Mouse (Mus musculus) layer of hippocampus, postnatal 25 days (tissue): ENCODE data around the gene Agpat2. TPM values are rescaled to one million over a fixed set of nuclear protein-coding genes. Genes with fewer than 3 reads are reported as not detected.

Source experiments
- DNase-seq, 2 experiments: peaks; one replicate each; pipeline ENCODE4 v3.0.0; 2022; ENCODE audit warnings: mixed read lengths in 2 of 2, low spot score in 1 of 2; ENCODE audit errors: extremely low spot score in 1 of 2
- total RNA-seq, 2 experiments: library from RNA; stranded (reverse); gene quantifications; 2 replicates each; pipeline ENCODE4 v1.2.3; 2021

Gene Agpat2
- total RNA-seq, 2 experiments from 2014 or later: 1.2 to 1.9 TPM

- no peak for DNase-seq
These were observed 23.5 kb downstream of the Agpat2 start for GRCm38 (mm10) chr2:26580751-26581150.

- no peak for DNase-seq
These were observed 24.5 kb downstream of the Agpat2 start, which contains the start of gene Egfl7 for GRCm38 (mm10) chr2:26579714-26580113. Egfl7 (plus strand) TSS chr2:26580014.

GRCm38 (mm10) chr2:26578369-26578768 is 25.8 kb downstream of the Agpat2 start:
- DNase-seq: no peak

GRCm38 (mm10) chr2:26576462-26576861 is 27.8 kb downstream of the Agpat2 start:
- DNase-seq: no peak

GRCm38 (mm10) chr2:26575865-26576264 is 28.4 kb downstream of the Agpat2 start:
- DNase-seq: no peak

- DNase-seq: no peak
These were observed 28.8 kb downstream of the Agpat2 start for GRCm38 (mm10) chr2:26575378-26575777.

- no peak for DNase-seq
These were observed 29.4 kb downstream of the Agpat2 start for GRCm38 (mm10) chr2:26574862-26575261.

GRCm38 (mm10) chr2:26573807-26574206 is 30.4 kb downstream of the Agpat2 start:
- DNase-seq: no peak

- no peak for DNase-seq
These were observed 30.8 kb downstream of the Agpat2 start for GRCm38 (mm10) chr2:26573396-26573795.

GRCm38 (mm10) chr2:26571826-26572225 is 32.4 kb downstream of the Agpat2 start:
- no peak for DNase-seq

- no peak for DNase-seq
These were observed 32.8 kb downstream of the Agpat2 start for GRCm38 (mm10) chr2:26571400-26571799.

GRCm38 (mm10) chr2:26570034-26570433 is 34.2 kb downstream of the Agpat2 start:
- peak; percentile 48 to 78 for DNase-seq

- no peak for DNase-seq
These were observed 38.0 kb downstream of the Agpat2 start for GRCm38 (mm10) chr2:26566221-26566620.

- DNase-seq: no peak
These were observed 42.7 kb downstream of the Agpat2 start for GRCm38 (mm10) chr2:26561351-26562016.

- no peak for DNase-seq
These were observed 43.7 kb downstream of the Agpat2 start for GRCm38 (mm10) chr2:26560506-26560905.

- no peak for DNase-seq
These were observed 47.7 kb downstream of the Agpat2 start for GRCm38 (mm10) chr2:26556535-26556993.

GRCm38 (mm10) chr2:26555076-26555475 is 49.1 kb downstream of the Agpat2 start:
- peak in 1 of 2 experiments; percentile 59 for DNase-seq

GRCm38 (mm10) chr2:26553904-26554303 is 50.3 kb downstream of the Agpat2 start:
- no peak for DNase-seq

GRCm38 (mm10) chr2:26552066-26552465 is 52.2 kb downstream of the Agpat2 start:
- no peak for DNase-seq

GRCm38 (mm10) chr2:26551446-26551845 is 52.8 kb downstream of the Agpat2 start:
- no peak for DNase-seq

- DNase-seq: no peak
These were observed 53.4 kb downstream of the Agpat2 start for GRCm38 (mm10) chr2:26550777-26551176.

GRCm38 (mm10) chr2:26550205-26550604 is 54.0 kb downstream of the Agpat2 start:
- no peak for DNase-seq
